Mouse (Mus musculus) retina, postnatal 7 days (tissue): ENCODE data around the gene Hivep2.

Experiments used
- DNase-seq: peaks from one replicate; pipeline ENCODE4 v3.0.0-alpha.2; 2012; ENCODE audit warnings: low read depth, low spot score

Hivep2 gene

GRCm38 (mm10) chr10:14081824-14082223 is 115.9 kb downstream of the Hivep2 start:
- no peak for DNase-seq

- DNase-seq = no peak
Observed at GRCm38 (mm10) chr10:14082275-14082674, 116.4 kb downstream of the Hivep2 start.

- no peak for DNase-seq
Observed at GRCm38 (mm10) chr10:14085241-14085659, 119.4 kb downstream of the Hivep2 start.

DNA sequence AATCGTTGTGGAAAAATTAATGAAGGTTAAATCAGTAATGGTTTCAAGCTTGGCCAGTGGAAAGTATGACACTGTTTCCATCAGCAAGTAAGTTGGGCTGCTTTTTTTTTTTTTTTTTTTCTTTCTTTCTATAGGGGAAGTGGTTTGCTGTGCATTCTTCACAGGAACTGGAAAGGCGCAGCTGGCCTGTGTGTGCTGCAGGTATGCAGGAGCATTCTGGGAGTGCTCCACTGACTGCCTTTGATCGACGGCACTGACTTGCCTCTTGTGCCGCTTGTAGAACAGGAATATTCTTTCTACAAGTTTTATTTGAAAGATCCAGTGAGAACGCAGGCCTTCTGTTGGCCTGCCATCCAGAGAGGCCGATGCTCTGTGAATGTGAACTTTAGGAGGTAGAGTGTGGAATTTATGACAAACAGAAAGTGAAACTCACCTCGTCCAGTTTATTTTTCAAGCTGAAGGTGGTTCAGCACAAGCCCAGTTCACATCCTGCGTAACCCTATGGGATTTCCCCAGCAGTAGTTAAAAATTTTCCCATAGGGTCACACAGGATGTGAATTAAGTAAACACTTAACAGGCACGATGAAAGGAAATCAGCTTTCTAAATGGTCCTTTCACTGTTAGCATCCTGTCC is 120.1 kb downstream of the Hivep2 start:
- DNase-seq = no peak

GRCm38 (mm10) chr10:14087316-14087715 is 121.4 kb downstream of the Hivep2 start:
- DNase-seq = no peak

DNA sequence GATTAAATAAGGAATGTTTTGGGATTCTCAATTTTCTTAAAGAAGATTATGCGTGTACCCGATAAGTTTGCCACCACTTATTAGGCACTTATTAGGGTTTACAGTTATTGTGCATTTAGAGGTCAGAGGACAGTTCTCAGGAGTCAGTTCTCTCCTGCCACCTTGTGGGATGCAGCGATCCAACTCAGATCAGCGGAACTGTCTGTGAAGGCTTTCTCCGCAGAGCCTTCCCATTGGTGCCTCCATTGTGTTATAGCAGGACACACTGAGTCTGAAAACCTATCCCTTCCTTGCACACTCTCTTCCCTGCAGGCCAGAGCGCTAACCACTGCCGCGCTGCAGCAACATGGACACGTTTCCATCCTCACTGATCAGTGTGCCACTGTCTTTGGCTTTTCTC is 123.6 kb downstream of the Hivep2 start:
- DNase-seq = no peak

- DNase-seq = no peak
Observed at GRCm38 (mm10) chr10:14094033-14094432, 128.2 kb downstream of the Hivep2 start.

DNA sequence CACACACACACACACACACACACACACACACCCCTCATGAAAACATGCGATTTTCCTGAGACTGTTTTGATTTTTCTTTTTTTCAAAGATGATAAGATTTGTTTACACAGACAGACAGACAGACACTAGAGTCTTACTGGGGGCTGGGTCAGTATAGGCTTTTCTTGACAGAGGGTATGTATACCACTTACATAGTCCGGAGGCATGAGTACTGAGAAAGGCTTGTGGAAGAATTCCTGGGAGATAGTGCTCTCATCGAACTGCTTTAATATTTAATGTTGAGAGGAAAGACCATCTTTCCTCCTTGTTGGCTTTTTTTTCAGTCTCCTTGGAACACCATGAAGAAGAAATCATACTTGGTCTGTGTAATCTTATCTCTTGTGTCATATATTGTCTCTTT is 130.2 kb downstream of the Hivep2 start:
- no peak for DNase-seq

- DNase-seq = no peak
Observed at GRCm38 (mm10) chr10:14099182-14099581, 133.3 kb downstream of the Hivep2 start.

- DNase-seq = no peak
Observed at GRCm38 (mm10) chr10:14100041-14100440, 134.2 kb downstream of the Hivep2 start.

GRCm38 (mm10) chr10:14100847-14101246 is 135.0 kb downstream of the Hivep2 start:
- no peak for DNase-seq

GRCm38 (mm10) chr10:14101966-14102365 is 136.1 kb downstream of the Hivep2 start:
- no peak for DNase-seq

DNA sequence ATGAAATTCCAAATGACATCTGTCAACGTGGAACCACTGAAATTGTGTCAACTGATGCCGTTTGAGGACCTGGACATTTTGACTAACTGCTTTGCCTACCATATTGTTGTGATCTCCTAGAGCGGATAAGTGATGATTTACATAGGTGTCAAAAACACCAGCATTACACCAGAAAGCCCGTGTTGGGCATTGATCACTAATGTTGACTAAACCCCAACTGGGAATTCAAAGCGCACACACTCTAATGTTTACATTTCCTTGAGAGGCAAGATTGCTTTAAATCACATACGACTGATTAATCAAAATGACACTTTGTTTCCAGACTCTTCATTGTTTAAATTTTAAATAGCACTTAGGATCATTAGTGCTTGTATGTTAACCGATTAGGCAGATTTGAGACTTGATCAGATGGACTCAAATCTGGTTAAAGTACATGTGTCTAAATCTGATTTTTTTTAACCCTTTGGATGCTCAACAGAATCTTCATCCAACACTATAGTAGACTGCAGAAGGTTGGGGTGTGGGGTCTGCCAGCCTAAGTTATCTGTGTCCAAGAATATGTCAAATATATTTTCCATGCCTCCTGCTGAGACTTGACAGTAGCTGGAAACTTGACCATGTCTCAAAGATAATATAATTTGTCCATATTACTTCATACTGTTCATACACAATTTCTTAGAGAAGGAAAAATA is 142.3 kb downstream of the Hivep2 start:
- DNase-seq = no peak

DNA sequence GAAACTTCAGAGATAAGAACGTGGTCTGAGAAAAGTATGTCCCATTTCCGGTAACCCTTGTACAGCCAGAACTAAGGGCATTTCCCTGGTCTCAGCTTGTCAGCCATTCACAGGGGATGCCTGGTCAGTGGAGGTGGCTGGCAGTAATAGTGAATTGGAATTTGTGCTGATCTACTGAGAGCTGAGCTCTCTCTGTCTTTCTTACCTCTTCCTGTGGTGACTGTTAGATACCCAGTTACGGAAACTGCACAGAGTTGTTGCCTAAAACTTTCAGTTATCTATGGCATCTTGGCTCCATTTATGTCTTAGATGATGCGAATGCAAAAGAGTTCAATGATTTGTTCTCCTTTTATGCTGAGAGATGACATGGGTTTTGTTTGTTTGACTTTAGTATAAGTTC is 150.0 kb downstream of the Hivep2 start:
- no peak for DNase-seq

DNA sequence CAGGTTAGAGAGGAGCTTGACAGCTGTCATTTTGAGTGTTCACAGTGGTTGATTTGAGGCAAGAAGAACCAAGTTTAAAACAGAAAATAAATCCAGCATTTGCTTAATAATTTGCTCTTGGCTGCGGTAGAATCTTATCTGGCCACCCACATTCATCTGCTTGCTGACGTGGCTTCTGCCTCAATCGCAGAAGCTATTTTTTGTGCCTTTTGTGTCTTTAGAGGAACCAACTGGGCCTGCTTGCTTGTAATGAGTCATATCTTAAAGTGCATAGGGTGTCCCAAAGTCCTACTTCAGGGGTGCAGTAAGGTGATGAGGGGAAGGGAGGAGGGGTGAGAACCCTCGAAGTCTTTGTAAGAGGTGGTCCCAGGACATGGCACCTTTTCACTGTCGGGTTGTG is 151.1 kb downstream of the Hivep2 start:
- DNase-seq = no peak

- DNase-seq = no peak
Observed at GRCm38 (mm10) chr10:14119201-14119600, 153.3 kb downstream of the Hivep2 start.

- DNase-seq = no peak
Observed at GRCm38 (mm10) chr10:14120512-14120911, 154.6 kb downstream of the Hivep2 start.

DNA sequence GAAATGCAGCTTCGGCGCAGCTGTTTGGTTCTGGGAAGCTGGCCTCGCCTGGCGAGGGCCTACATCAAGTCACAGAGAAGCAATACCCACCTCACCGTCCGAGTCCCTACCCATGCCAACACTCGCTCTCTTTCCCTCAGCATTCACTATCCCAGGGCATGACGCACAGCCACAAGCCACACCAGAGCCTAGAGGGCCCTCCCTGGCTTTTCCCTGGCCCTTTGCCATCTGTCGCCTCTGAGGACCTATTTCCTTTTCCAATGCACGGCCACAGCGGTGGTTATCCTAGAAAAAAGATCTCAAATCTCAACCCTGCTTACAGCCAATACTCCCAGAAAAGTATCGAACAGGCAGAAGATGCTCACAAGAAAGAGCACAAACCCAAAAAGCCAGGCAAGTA is 162.0 kb downstream of the Hivep2 start:
- no peak for DNase-seq

- no peak for DNase-seq
Observed at GRCm38 (mm10) chr10:14130270-14130669, 164.4 kb downstream of the Hivep2 start.

GRCm38 (mm10) chr10:14131307-14131706 is 165.4 kb downstream of the Hivep2 start:
- no peak for DNase-seq

DNA sequence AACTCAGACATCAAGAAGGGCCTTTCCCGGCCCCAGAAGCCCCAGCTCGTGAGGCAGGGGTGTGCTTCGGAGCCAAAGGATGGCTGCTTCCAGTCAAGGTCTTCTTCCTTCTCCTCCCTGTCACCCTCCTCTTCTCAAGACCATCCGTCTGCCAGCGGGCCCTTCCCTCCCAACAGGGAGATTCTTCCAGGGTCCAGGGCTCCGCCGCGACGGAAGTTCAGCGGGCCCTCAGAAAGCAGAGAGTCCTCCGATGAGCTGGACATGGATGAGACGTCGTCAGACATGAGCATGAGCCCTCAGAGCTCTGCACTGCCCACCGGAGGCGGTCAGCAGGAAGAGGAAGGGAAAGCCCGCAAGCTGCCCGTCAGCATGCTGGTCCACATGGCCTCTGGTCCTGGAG is 166.2 kb downstream of the Hivep2 start:
- DNase-seq = no peak

GRCm38 (mm10) chr10:14132937-14133336 is 167.1 kb downstream of the Hivep2 start:
- DNase-seq = no peak

DNA sequence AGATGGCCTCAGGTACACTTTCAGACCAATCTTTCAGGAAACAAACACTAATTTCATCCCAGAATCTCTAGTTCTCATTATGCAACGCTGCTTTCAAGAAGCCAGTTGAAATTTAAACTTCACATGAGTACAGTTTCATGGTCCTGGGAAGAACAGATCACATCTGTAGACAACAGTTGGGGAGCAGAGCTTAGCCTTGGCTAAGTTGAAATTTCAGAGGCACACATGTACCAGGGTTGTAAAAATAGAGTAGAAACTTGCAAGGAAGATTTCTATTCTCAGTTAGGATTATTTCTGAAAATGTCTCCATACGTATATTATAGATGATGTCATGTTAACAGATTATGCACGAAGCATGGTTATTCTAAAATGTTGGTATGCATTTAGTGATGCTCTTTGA is 172.8 kb downstream of the Hivep2 start:
- DNase-seq = no peak

GRCm38 (mm10) chr10:14144840-14145239 is 179.0 kb downstream of the Hivep2 start:
- DNase-seq = no peak
